Mouse (Mus musculus): ENCODE results near the gene Med31. TPM values are rescaled to one million over a fixed set of nuclear protein-coding genes. Genes with fewer than 3 reads are reported as not detected.

The Med31 gene
- total and polyA plus RNA-seq, 2 experiments = 3.4 to 7.1 TPM

- Histone ChIP-seq H3K36me3 (ENCODE audit: control insufficient read depth, insufficient read depth, low read length) (peaks cover 8% of the 10 kb centered on the region; the same call in 1 of the 2 replicates), H3K79me2 (ENCODE audit: control insufficient read depth, insufficient read depth, low read length) (peaks cover 8% of the 10 kb centered on the region; the same call in 1 of the 2 replicates), H3K4me3 (ENCODE audit: insufficient read depth, low read depth, low read length) (peak within 1 kb of the TSS; percentile 73), H3K27ac (replicated peaks; ENCODE audit: insufficient read depth, low read depth, low read length) (peak within 1 kb of the TSS; percentile 16), H3K9ac (ENCODE audit: low read depth, low read length) (peak within 1 kb of the TSS; percentile 75), H3K4me1 (ENCODE audit: control insufficient read depth, insufficient read depth, low read length) (peaks cover 6% of the 10 kb centered on the region), H3K27me3 (ENCODE audit: control insufficient read depth, insufficient read depth, low read length) (no peaks in the 10 kb centered on the region)
- DNase-seq (ENCODE audit: extremely low read depth, low read depth, low spot score) = peak; percentile 79
- no peak for TF ChIP-seq CTCF (IDR thresholded peaks at IDR 0.05; ENCODE audit: low read depth, low read length)
- 0 out of 2 replicates have a peak, but pooled peaks have one; percentile 59 for TF ChIP-seq POLR2A (IDR thresholded peaks at IDR 0.05; ENCODE audit: extremely low read depth, insufficient read depth, low read length)
- whole genome bisulfite sequencing = under 1% methylated on average over 42 of the region's 42 CpGs
These were observed 8.1 kb downstream of the Med31 start, which contains the start of the genes 4933427D14Rik and Txndc17 for GRCm38 (mm10) chr11:72207204-72207833. Gene 4933427D14Rik, minus strand, starts transcription at chr11:72207459. Gene Txndc17, plus strand, starts transcription at chr11:72207547.

- Histone ChIP-seq H3K79me2 (ENCODE audit: control insufficient read depth, insufficient read depth, low read length) (peaks cover 8% of the 10 kb centered on the region; the same call in 1 of the 2 replicates), H3K9ac (ENCODE audit: low read depth, low read length) (peak within 1 kb of the TSS; percentile 75), H3K4me3 (ENCODE audit: insufficient read depth, low read depth, low read length) (peak within 1 kb of the TSS; percentile 73), H3K36me3 (ENCODE audit: control insufficient read depth, insufficient read depth, low read length) (peaks cover 7% of the 10 kb centered on the region; the same call in 1 of the 2 replicates), H3K27ac (replicated peaks; ENCODE audit: insufficient read depth, low read depth, low read length) (peak within 1 kb of the TSS; percentile 16), H3K4me1 (ENCODE audit: control insufficient read depth, insufficient read depth, low read length) (peaks cover 6% of the 10 kb centered on the region), H3K27me3 (ENCODE audit: control insufficient read depth, insufficient read depth, low read length) (no peaks in the 10 kb centered on the region)
- 0 out of 2 replicates have a peak, but pooled peaks have one; percentile 2 for TF ChIP-seq CTCF (IDR thresholded peaks at IDR 0.05; ENCODE audit: low read depth, low read length)
- no peak for TF ChIP-seq POLR2A (IDR thresholded peaks at IDR 0.05; ENCODE audit: extremely low read depth, insufficient read depth, low read length)
- DNase-seq (ENCODE audit: extremely low read depth, low read depth, low spot score) = no peak
- 3% methylated on average over 43 of the region's 43 CpGs for WGBS
These were observed 8.8 kb downstream of the Med31 start, which contains the start of gene Gm43951 for GRCm38 (mm10) chr11:72206341-72207203. Gene Gm43951, minus strand, starts transcription at chr11:72206840.

GRCm38 (mm10) chr11:72205256-72205655, 10.1 kb downstream of the Med31 start:
- no peaks in the 10 kb centered on the region for H3K27me3 ChIP-seq (ENCODE audit: control insufficient read depth, insufficient read depth, low read length)
- peaks cover 8% of the 10 kb centered on the region; the same call in 1 of the 2 replicates for H3K79me2 ChIP-seq (ENCODE audit: control insufficient read depth, insufficient read depth, low read length)
- no peak for DNase-seq (ENCODE audit: extremely low read depth, low read depth, low spot score)
- H3K36me3 ChIP-seq (ENCODE audit: control insufficient read depth, insufficient read depth, low read length) = peaks cover 3% of the 10 kb centered on the region; the same call in 1 of the 2 replicates
- H3K4me1 ChIP-seq (ENCODE audit: control insufficient read depth, insufficient read depth, low read length) = peaks cover 6% of the 10 kb centered on the region
- H3K9ac ChIP-seq (ENCODE audit: low read depth, low read length) = no peak overlapping the region
- WGBS = 84% methylated on average over 6 of the region's 6 CpGs
- H3K4me3 ChIP-seq (ENCODE audit: insufficient read depth, low read depth, low read length) = no peak overlapping the region
- TF ChIP-seq CTCF (IDR thresholded peaks at IDR 0.05; ENCODE audit: low read depth, low read length) = no peak
- no peak for TF ChIP-seq POLR2A (IDR thresholded peaks at IDR 0.05; ENCODE audit: extremely low read depth, insufficient read depth, low read length)
- no peak overlapping the region for H3K27ac ChIP-seq (replicated peaks; ENCODE audit: insufficient read depth, low read depth, low read length)

- DNase-seq (ENCODE audit: extremely low read depth, low read depth, low spot score) = no peak
- Histone ChIP-seq H3K4me3 (ENCODE audit: insufficient read depth, low read depth, low read length) (no peak overlapping the region), H3K27me3 (ENCODE audit: control insufficient read depth, insufficient read depth, low read length) (no peaks in the 10 kb centered on the region), H3K9ac (ENCODE audit: low read depth, low read length) (no peak overlapping the region), H3K36me3 (ENCODE audit: control insufficient read depth, insufficient read depth, low read length) (peaks cover 2% of the 10 kb centered on the region; the same call in 1 of the 2 replicates), H3K79me2 (ENCODE audit: control insufficient read depth, insufficient read depth, low read length) (peaks cover 8% of the 10 kb centered on the region; the same call in 1 of the 2 replicates), H3K27ac (replicated peaks; ENCODE audit: insufficient read depth, low read depth, low read length) (no peak overlapping the region), H3K4me1 (ENCODE audit: control insufficient read depth, insufficient read depth, low read length) (peaks cover 6% of the 10 kb centered on the region)
- TF ChIP-seq CTCF (IDR thresholded peaks at IDR 0.05; ENCODE audit: low read depth, low read length) (no peak), POLR2A (IDR thresholded peaks at IDR 0.05; ENCODE audit: extremely low read depth, insufficient read depth, low read length) (no peak)
- WGBS = 85% methylated on average over 1 of the region's 1 CpGs
These were observed 12.0 kb downstream of the Med31 start for GRCm38 (mm10) chr11:72203440-72203839.

GRCm38 (mm10) chr11:72196506-72196905, 18.9 kb downstream of the Med31 start:
- Histone ChIP-seq H3K27ac (replicated peaks; ENCODE audit: insufficient read depth, low read depth, low read length) (no peak overlapping the region), H3K4me1 (ENCODE audit: control insufficient read depth, insufficient read depth, low read length) (no peaks in the 10 kb centered on the region), H3K79me2 (ENCODE audit: control insufficient read depth, insufficient read depth, low read length) (no peaks in the 10 kb centered on the region), H3K4me3 (ENCODE audit: insufficient read depth, low read depth, low read length) (no peak overlapping the region), H3K27me3 (ENCODE audit: control insufficient read depth, insufficient read depth, low read length) (no peaks in the 10 kb centered on the region), H3K9ac (ENCODE audit: low read depth, low read length) (no peak overlapping the region), H3K36me3 (ENCODE audit: control insufficient read depth, insufficient read depth, low read length) (peaks cover 5% of the 10 kb centered on the region; the same call in 1 of the 2 replicates)
- 79% methylated on average over 8 of the region's 8 CpGs for WGBS
- no peak for DNase-seq (ENCODE audit: extremely low read depth, low read depth, low spot score)
- TF ChIP-seq POLR2A (IDR thresholded peaks at IDR 0.05; ENCODE audit: extremely low read depth, insufficient read depth, low read length) = no peak
- no peak for TF ChIP-seq CTCF (IDR thresholded peaks at IDR 0.05; ENCODE audit: low read depth, low read length)
